Mouse (Mus musculus): ENCODE results near the gene Grid2. TPM values are rescaled to one million over a fixed set of nuclear protein-coding genes. Genes with fewer than 3 reads are reported as not detected.

Gene Grid2
- polyA plus RNA-seq, 1 experiment from 2014 or later = 17.9 TPM

DNA sequence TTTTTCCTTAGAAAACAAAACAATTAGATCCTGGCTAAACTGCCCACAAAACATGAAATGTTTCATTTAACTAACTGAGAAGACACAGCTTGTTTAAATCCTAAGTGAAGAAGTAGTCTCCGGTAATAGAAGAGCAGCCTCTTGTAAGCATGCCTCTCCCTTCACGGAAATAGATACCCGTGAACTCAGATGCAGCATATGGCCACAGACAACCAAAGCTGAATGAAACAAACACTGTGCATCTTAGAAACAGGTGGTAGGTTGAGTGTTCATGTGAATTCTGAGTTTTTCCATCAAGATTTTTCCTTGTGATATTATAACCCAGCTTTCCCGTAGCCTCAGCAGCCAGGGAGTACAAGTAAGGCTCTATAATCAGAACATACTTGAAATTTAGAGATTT is 1299.5 kb downstream of the Grid2 start:
- Histone ChIP-seq H3K4me2 (ENCODE audit: low read length) (no peak overlapping the region), H3K27me3 (replicated peaks; ENCODE audit: control insufficient read depth, insufficient read depth, low read length) (no peaks in the 10 kb centered on the region), H3K9ac (ENCODE audit: low read depth, low read length) (no peak overlapping the region), H3K4me3 (ENCODE audit: low read length) (no peak overlapping the region), H3K36me3 (ENCODE audit: control insufficient read depth, insufficient read depth, low read length) (no peaks in the 10 kb centered on the region), H3K4me1 (ENCODE audit: control insufficient read depth, insufficient read depth, low read depth, low read length) (no peaks in the 10 kb centered on the region), H3K9me3 (ENCODE audit: control insufficient read depth, low read length) (no peaks in the 10 kb centered on the region), H3K27ac (ENCODE audit: low read depth, low read length) (no peak overlapping the region)
- no peak for ATAC-seq
- WGBS = 81% methylated on average over 4 of the region's 4 CpGs

DNA sequence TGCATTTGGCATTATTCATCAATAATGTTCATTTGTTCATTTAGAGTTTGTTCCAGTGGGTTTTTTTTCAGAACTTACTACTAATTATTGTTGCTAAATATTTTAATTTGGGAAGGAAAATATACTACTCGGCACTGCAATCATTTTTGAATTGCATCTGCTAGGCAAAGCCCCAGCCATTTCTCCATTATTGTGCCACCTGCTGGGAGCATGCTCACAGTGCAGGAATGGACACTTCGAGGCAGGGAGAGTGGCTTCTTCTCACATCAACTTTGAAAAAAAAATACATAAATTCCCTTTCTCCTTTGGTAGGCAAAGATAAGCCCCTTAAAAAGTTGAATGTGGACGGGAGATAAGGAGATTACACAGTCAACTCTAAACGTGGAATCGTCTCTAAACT is 1312.9 kb downstream of the Grid2 start:
- Histone ChIP-seq H3K36me3 (ENCODE audit: control insufficient read depth, insufficient read depth, low read length) (no peaks in the 10 kb centered on the region), H3K27me3 (replicated peaks; ENCODE audit: control insufficient read depth, insufficient read depth, low read length) (no peaks in the 10 kb centered on the region), H3K27ac (ENCODE audit: low read depth, low read length) (no peak overlapping the region), H3K4me3 (ENCODE audit: low read length) (no peak overlapping the region), H3K4me1 (ENCODE audit: control insufficient read depth, insufficient read depth, low read depth, low read length) (no peaks in the 10 kb centered on the region), H3K9me3 (ENCODE audit: control insufficient read depth, low read length) (no peaks in the 10 kb centered on the region), H3K9ac (ENCODE audit: low read depth, low read length) (no peak overlapping the region), H3K4me2 (ENCODE audit: low read length) (no peak overlapping the region)
- ATAC-seq = no peak
- WGBS = 66% methylated on average over 5 of the region's 5 CpGs

DNA sequence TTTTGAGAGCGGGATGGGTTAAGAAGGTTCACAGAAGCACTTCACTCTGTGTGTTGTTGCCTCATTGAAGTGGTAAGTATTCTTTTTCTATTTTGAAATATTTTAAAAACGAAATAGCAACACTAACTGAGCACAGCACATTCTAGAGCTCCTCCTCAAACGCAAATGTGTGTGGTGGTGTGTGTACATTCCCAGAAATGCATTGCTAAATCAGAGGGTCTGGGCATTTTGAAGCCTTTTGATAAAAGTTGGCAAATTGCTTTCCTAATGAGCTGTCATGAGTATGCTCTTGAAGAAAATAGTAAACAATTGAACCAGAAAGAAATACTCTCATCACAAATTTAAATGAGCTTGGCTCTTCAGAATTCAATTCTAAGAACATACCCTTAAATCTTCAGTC is 1325.7 kb downstream of the Grid2 start:
- 66% methylated on average over 3 of the region's 3 CpGs for WGBS
- no peak overlapping the region for H3K27ac ChIP-seq (ENCODE audit: low read depth, low read length)

DNA sequence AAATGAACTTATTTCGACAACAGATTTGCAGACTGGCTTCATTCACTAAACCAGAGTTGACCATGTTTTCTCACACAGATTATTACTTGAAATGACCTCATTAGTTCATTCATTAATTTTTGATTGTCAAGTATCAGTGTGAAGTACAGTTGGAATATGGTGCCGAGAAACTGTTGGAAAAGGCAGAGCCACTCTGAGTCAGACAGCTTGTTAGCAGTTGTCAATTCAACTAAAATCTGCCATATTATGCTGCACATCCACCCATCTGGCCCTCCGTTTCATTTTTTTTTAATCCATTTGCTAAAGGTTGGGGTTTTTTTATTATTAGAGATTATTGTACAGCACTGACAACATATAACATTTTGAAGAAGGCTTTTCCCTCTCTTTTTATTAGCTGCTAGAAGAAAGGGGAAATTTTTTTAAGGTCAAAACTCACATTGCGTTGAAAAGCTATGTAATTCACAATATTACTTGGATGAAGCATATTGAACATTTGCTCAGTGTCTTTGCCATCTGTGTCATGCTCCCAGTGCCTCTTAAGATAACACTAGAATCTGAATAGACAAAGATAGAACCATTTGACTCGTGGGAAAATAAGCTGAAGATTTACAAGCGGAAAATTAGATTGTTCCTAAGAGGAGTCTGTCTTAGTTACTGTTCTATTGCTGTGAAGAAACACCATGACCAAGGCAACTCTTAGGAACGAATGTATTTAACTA is 1333.0 kb downstream of the Grid2 start:
- WGBS = 75% methylated on average over 7 of the region's 7 CpGs

More for the DNA sequence above, 1325.7 kb downstream of the Grid2 start:
- no peaks in the 10 kb centered on the region for H3K4me1 ChIP-seq (ENCODE audit: control insufficient read depth, insufficient read depth, low read depth, low read length)
- no peaks in the 10 kb centered on the region for H3K36me3 ChIP-seq (ENCODE audit: control insufficient read depth, insufficient read depth, low read length)
- H3K9me3 ChIP-seq (ENCODE audit: control insufficient read depth, low read length) = no peaks in the 10 kb centered on the region
- H3K4me2 ChIP-seq (ENCODE audit: low read length) = no peak overlapping the region
- ATAC-seq = no peak
- H3K9ac ChIP-seq (ENCODE audit: low read depth, low read length) = no peak overlapping the region
- no peak overlapping the region for H3K4me3 ChIP-seq (ENCODE audit: low read length)
- H3K27me3 ChIP-seq (replicated peaks; ENCODE audit: control insufficient read depth, insufficient read depth, low read length) = no peaks in the 10 kb centered on the region

DNA sequence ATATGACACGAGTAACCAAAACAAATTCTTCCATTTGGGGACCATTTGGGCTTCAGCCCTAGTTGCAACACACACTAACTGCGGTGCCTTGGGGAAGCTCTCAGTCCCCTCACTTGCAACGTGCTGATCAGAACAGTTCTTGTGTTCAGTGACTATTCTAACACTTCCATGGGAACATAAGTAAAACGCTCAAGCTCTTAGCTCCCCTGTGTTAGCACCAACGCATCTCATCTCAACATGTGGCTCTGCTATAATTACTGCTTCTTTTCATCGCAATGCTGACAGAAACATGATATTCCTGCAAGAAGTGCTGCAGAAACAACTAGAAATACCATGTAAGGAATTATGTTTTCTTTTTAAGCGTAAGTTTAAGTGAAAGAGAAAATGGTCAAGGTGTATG is 1340.6 kb downstream of the Grid2 start:
- H3K4me2 ChIP-seq (ENCODE audit: low read length) = no peak overlapping the region
- H3K9ac ChIP-seq (ENCODE audit: low read depth, low read length) = no peak overlapping the region
- WGBS = 66% methylated on average over 7 of the region's 7 CpGs
- ATAC-seq = no peak
- no peaks in the 10 kb centered on the region for H3K9me3 ChIP-seq (ENCODE audit: control insufficient read depth, low read length)
- no peaks in the 10 kb centered on the region for H3K27me3 ChIP-seq (replicated peaks; ENCODE audit: control insufficient read depth, insufficient read depth, low read length)
- no peaks in the 10 kb centered on the region for H3K4me1 ChIP-seq (ENCODE audit: control insufficient read depth, insufficient read depth, low read depth, low read length)
- H3K36me3 ChIP-seq (ENCODE audit: control insufficient read depth, insufficient read depth, low read length) = no peaks in the 10 kb centered on the region
- no peak overlapping the region for H3K4me3 ChIP-seq (ENCODE audit: low read length)
- H3K27ac ChIP-seq (ENCODE audit: low read depth, low read length) = no peak overlapping the region

More for the DNA sequence above, 1333.0 kb downstream of the Grid2 start:
- no peak overlapping the region for H3K4me2 ChIP-seq (ENCODE audit: low read length)
- no peak overlapping the region for H3K27ac ChIP-seq (ENCODE audit: low read depth, low read length)
- H3K9me3 ChIP-seq (ENCODE audit: control insufficient read depth, low read length) = no peaks in the 10 kb centered on the region
- H3K9ac ChIP-seq (ENCODE audit: low read depth, low read length) = no peak overlapping the region
- H3K27me3 ChIP-seq (replicated peaks; ENCODE audit: control insufficient read depth, insufficient read depth, low read length) = no peaks in the 10 kb centered on the region
- no peak for ATAC-seq
- H3K4me3 ChIP-seq (ENCODE audit: low read length) = no peak overlapping the region
- no peaks in the 10 kb centered on the region for H3K4me1 ChIP-seq (ENCODE audit: control insufficient read depth, insufficient read depth, low read depth, low read length)
- H3K36me3 ChIP-seq (ENCODE audit: control insufficient read depth, insufficient read depth, low read length) = no peaks in the 10 kb centered on the region

DNA sequence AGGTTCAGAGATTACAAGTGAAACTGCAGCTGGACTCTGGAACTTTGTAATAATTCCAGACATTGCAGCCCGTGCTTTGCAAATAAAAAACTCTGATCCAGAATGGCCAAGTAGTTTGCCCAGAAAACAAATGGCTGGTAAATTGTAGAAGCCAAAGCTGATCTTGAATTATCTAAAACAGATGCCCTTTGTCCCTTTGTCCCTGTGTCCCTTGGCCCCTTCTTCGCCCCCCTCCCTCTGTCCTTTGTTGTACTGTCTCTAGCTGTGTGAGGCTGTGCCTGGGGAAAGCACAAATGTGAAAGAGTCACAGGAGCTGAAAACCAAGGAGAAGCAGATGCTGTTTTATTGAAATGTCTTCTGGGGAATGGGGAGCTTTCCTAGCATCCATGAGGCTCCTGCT is 1341.2 kb downstream of the Grid2 start:
- Histone ChIP-seq H3K4me1 (ENCODE audit: control insufficient read depth, insufficient read depth, low read depth, low read length) (no peaks in the 10 kb centered on the region), H3K9ac (ENCODE audit: low read depth, low read length) (no peak overlapping the region), H3K4me2 (ENCODE audit: low read length) (no peak overlapping the region), H3K9me3 (ENCODE audit: control insufficient read depth, low read length) (no peaks in the 10 kb centered on the region), H3K36me3 (ENCODE audit: control insufficient read depth, insufficient read depth, low read length) (no peaks in the 10 kb centered on the region), H3K4me3 (ENCODE audit: low read length) (no peak overlapping the region), H3K27ac (ENCODE audit: low read depth, low read length) (no peak overlapping the region), H3K27me3 (replicated peaks; ENCODE audit: control insufficient read depth, insufficient read depth, low read length) (no peaks in the 10 kb centered on the region)
- WGBS = 35% methylated on average over 2 of the region's 2 CpGs
- ATAC-seq = no peak

DNA sequence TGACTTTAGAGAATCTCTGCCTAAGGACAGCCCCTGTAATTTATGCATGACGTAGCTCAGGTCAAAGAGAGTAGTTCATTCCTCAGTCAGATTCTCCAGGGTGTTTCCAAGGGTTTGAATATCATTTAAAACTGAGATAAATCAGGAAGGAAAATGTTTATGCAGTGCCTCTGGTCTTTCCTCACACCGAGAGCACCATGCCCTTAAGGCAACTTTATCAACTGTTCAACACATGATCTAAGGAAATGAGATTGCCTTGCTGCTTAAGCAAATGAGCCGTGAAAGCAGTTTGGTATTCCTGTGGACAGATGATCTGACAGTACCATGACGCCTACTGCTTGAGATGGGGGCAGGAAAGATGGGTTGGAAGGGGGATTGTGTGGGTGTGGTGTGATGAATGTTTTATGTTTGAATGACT is 1342.5 kb downstream of the Grid2 start:
- 13% methylated on average over 4 of the region's 4 CpGs for WGBS
- H3K27me3 ChIP-seq (replicated peaks; ENCODE audit: control insufficient read depth, insufficient read depth, low read length) = no peaks in the 10 kb centered on the region
- no peak for ATAC-seq
- no peaks in the 10 kb centered on the region for H3K4me1 ChIP-seq (ENCODE audit: control insufficient read depth, insufficient read depth, low read depth, low read length)
- no peaks in the 10 kb centered on the region for H3K36me3 ChIP-seq (ENCODE audit: control insufficient read depth, insufficient read depth, low read length)
- no peaks in the 10 kb centered on the region for H3K9me3 ChIP-seq (ENCODE audit: control insufficient read depth, low read length)
- H3K9ac ChIP-seq (ENCODE audit: low read depth, low read length) = no peak overlapping the region
- H3K4me2 ChIP-seq (ENCODE audit: low read length) = no peak overlapping the region
- no peak overlapping the region for H3K4me3 ChIP-seq (ENCODE audit: low read length)
- no peak overlapping the region for H3K27ac ChIP-seq (ENCODE audit: low read depth, low read length)

DNA sequence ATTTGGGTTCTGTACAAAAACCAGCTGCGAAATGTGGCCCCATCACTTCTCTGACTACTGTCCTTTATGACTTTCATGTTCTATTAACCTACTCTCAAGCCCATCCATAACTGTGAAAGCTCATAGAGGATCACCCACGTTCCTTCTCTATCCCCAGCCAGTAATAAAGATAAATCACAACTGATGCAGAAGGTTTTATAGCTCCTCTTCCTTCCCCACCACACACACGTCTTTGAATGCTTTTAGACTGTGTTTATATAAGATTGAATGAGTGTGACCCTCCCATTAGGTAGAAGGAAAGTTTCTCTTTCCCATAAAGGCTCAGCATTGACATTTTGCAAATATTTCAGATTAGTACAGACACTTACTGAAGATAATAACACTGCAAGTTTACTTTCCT is 1350.1 kb downstream of the Grid2 start:
- ATAC-seq = no peak
- H3K27ac ChIP-seq (ENCODE audit: low read depth, low read length) = no peak overlapping the region
- no peak overlapping the region for H3K9ac ChIP-seq (ENCODE audit: low read depth, low read length)
- H3K27me3 ChIP-seq (replicated peaks; ENCODE audit: control insufficient read depth, insufficient read depth, low read length) = no peaks in the 10 kb centered on the region
- no peak overlapping the region for H3K4me2 ChIP-seq (ENCODE audit: low read length)
- 67% methylated on average over 3 of the region's 3 CpGs for WGBS
- no peaks in the 10 kb centered on the region for H3K9me3 ChIP-seq (ENCODE audit: control insufficient read depth, low read length)
- H3K4me3 ChIP-seq (ENCODE audit: low read length) = no peak overlapping the region
- no peaks in the 10 kb centered on the region for H3K4me1 ChIP-seq (ENCODE audit: control insufficient read depth, insufficient read depth, low read depth, low read length)
- H3K36me3 ChIP-seq (ENCODE audit: control insufficient read depth, insufficient read depth, low read length) = no peaks in the 10 kb centered on the region

DNA sequence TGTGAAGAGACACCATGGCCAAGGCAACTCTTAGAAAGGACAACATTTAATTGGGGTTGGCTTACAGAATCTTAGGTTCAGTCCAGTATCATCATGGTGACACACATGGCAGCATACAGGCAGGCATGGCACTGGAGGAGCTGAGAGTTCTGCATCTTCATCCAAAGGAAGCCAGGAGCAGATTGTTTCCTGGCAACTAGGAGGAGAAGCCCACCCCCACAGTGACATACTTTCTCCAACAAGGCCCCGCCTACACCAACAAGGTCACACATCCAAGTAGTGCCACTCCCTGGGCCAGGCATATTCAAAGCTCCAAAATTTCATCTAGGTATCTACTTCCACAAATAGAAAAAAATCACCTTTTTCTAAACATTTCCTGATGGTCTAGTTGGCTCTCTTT is 1351.4 kb downstream of the Grid2 start:
- Histone ChIP-seq H3K4me3 (ENCODE audit: low read length) (no peak overlapping the region), H3K27ac (ENCODE audit: low read depth, low read length) (no peak overlapping the region), H3K9ac (ENCODE audit: low read depth, low read length) (no peak overlapping the region), H3K9me3 (ENCODE audit: control insufficient read depth, low read length) (no peaks in the 10 kb centered on the region), H3K4me1 (ENCODE audit: control insufficient read depth, insufficient read depth, low read depth, low read length) (no peaks in the 10 kb centered on the region), H3K36me3 (ENCODE audit: control insufficient read depth, insufficient read depth, low read length) (no peaks in the 10 kb centered on the region), H3K27me3 (replicated peaks; ENCODE audit: control insufficient read depth, insufficient read depth, low read length) (no peaks in the 10 kb centered on the region), H3K4me2 (ENCODE audit: low read length) (no peak overlapping the region)
- WGBS = 95% methylated on average over 1 of the region's 1 CpGs
- no peak for ATAC-seq

All from hindbrain, embryonic 16.5 days (tissue).